Mouse (Mus musculus) liver (tissue): ENCODE measurements at regions not wholly inside any gene's neighbourhood (a gene's known extent, or its start where the extent isn't known, plus 50 kb on each side); places are given as distances from the start of the nearest gene placed in this dataset.

Source experiments
- DNase-seq: peaks from one replicate; pipeline ENCODE4 v3.0.0-alpha.2; 2020; ENCODE audit warnings: mixed read lengths

DNA sequence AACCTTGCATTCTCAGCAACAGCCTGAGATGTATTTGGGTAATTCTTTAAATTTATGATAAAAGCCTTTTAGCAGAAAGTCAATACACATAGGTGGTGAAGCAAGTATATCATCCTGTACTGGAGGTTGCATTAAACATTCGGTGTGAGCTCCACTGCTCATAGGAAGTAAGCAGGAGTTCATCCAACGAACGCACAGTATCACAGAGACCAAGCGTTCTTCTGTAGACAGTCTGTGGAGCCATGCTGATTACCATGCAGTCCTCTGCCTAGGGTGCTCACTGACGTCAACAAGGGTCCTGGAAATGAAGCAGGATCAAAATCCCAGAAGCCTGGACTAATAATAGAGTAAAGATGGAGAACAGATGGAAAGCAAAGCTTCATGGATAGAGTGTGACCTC lies 391.1 kb upstream of the Mef2c start:
- no peak for DNase-seq

DNA sequence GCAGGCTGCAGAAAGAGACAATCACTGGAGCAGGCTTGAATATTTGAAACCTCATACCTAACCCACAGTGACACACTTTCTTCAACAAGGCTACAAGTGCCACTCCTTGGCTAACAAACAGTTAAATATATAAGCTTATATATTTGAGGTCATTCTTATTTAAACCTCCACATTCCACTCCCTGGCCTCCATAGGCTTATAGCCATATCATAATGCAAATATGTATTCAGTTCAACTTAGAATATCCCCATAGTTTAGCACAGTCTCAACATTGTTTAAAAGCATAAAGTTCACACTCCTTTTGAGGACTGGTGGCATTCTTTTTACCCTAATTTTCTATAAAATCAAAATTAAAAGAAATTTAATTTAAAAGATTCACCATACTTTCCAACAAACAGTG lies 390.0 kb upstream of the Mef2c start:
- no peak for DNase-seq

GRCm38 (mm10) chr13:83114401-83114800 lies 389.4 kb upstream of the Mef2c start:
- no peak for DNase-seq

DNA sequence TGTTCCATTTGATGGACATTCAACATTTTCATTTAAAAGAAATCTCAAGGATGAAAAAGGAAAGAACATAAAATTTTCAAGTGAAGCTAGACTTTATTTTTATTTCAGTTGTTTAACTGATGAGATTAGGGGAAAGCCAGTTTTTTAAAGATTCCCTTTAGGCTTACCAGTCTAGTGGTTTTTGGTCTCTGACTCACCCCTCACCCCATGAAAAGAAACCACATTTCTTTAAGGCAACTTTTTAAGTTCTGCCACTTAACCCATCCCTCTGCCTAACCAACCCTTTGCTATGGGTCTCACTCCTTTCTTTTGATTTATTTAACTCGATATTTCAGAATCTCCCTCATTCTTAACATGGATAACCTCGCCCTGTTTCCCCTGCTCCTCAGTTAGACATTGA lies 388.1 kb upstream of the Mef2c start:
- DNase-seq: no peak

GRCm38 (mm10) chr13:83120343-83120742 lies 383.5 kb upstream of the Mef2c start:
- no peak for DNase-seq

- DNase-seq: no peak
These were observed 380.2 kb upstream of the Mef2c start for GRCm38 (mm10) chr13:83123596-83123995.

GRCm38 (mm10) chr13:83124651-83125050 lies 379.2 kb upstream of the Mef2c start:
- DNase-seq: no peak

DNA sequence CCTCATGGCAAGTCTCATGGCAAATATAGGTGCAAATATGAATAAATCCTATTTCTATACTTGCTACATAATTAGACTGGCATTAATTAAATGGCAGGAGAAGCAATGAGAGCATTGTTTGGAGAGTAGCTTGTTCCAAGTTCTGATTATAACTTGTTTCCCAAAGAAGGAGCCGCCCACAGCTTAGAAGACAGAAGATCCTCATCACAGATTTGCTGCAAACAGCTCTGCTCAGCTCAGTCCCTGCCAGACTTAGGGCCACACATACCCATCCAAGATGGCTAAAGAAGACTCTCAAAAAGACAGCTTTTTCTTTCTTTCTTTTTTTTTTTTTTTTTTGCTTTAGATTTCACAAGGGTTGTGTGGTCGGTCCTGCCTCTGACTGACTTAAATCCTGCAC lies 377.4 kb upstream of the Mef2c start:
- DNase-seq: no peak

- no peak for DNase-seq
These were observed 372.5 kb upstream of the Mef2c start for GRCm38 (mm10) chr13:83131129-83131981.

DNA sequence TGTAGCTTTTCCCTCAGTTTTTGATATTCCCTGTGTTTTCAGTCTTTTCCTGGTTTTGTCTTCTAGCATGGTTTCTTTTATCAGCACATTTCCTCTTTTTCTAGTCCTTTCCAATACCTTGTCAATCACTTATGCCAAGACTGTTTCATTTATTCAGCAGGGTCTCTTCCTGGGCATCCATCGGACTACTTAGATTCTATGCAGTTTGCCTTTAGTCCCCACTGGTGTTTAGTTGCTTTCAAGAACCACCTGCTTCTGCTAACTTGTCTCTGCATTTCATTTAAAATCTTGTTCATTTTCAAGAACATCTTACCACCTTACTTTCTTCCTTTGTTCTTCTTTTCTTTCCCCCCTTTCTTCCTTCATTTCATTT lies 371.9 kb upstream of the Mef2c start:
- no peak for DNase-seq

- DNase-seq: no peak
These were observed 370.9 kb upstream of the Mef2c start for GRCm38 (mm10) chr13:83132671-83133638.

- no peak for DNase-seq
These were observed 360.5 kb upstream of the Mef2c start for GRCm38 (mm10) chr13:83143316-83143715.

DNA sequence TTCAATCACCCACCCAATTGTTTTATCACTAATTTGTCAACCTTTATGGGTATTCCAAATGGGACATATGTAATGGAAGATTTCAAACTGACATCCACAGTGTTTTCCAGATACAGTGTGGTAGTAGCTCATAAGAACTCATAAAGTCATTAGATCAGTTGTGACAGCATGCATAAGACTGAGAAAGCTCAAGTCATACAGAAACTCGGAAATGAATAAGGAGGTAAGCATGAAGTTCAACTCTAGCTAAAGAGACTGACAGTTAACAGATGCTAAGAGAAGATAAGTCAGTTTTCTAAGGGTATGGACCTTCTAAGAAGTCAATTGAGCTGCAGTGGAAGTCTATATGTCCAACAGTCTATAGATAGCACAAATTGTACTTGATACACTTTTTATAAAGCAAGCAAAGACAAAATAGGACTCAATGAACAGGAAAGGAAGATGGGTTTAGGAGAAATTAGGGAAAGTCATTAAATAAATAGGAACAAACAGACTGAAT lies 349.2 kb upstream of the Mef2c start:
- no peak for DNase-seq

GRCm38 (mm10) chr13:83159969-83160368 lies 343.9 kb upstream of the Mef2c start:
- no peak for DNase-seq

GRCm38 (mm10) chr13:83162761-83163160 lies 341.1 kb upstream of the Mef2c start:
- no peak for DNase-seq

GRCm38 (mm10) chr13:83175086-83175485 lies 328.7 kb upstream of the Mef2c start:
- no peak for DNase-seq

DNA sequence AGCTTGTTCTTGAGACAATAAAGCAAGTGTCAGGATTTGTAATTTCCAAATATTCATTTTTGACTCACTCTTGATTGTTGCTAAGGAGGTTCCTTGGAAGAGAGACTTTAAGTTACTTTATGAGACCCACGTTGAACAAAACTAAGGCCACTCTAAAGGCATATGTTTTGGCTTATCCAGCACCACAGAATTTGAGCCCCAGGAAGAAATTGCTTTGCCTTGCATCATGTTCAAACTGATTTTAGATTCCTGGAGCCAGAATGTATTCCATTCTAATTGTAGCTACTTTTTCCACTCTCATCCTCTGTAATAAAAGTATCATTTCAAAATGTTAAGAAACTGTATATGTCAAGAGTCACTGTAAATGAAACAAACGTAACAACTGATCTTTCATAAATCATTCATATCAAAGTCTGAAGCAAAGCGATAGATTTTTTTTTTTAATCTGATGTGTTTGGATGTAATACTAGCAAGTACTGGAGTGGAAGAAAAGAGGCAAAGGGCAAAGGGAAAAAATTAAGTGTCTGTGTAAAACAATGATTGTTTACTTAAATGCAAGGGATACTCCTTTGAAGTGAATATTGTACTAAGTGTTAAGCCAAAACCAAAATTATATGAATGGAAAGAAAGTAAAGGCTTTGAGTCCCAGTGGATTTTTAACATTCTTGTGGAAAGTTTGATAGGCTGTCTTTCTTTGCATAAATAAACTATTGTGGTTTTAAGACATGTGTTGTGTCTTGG lies 301.7 kb upstream of the Mef2c start:
- DNase-seq: no peak

- DNase-seq: no peak
These were observed 297.2 kb upstream of the Mef2c start for GRCm38 (mm10) chr13:83206622-83207021.

DNA sequence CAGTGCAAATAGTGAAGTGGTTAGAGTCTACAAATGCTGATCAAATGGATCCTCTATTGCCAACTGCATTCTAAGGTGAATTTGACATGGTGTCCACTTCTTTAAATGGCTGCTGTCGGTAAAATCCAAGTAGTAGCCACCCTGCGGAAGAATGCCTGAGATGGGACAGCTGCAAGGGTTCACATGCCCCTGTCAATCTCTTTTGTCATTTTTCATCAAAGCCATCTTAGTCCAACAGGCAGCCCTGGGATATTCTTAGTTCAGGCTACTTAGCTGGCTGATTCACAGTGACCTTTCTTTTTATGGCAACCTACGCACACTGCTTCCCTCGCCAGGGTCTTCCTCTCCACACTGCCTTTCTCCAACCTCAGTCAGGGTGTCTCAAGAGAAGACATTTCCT lies 296.3 kb upstream of the Mef2c start:
- DNase-seq: no peak

GRCm38 (mm10) chr13:83208111-83208510 lies 295.7 kb upstream of the Mef2c start:
- DNase-seq: peak; percentile 4

DNA sequence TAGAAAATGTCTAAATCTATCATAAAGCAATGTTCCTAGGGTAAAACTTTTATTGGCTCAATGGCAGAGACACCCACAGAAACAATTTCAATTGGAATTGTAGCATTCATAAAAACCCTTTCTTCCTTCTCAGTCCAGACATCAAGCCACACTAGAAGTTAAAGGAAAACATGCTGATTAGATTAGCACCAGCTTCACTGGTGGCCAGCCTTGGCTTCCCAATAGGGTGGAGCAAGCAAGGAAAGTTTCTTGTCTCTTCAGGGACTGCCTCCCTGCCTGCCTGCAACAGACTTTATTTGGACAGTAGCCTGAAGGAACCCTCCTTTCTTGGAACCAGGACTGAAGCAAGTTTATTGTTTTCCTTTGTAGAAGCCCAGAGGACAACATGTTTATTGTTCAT lies 289.0 kb upstream of the Mef2c start:
- peak; percentile 11 for DNase-seq

- no peak for DNase-seq
These were observed 287.4 kb upstream of the Mef2c start for GRCm38 (mm10) chr13:83216454-83216853.

DNA sequence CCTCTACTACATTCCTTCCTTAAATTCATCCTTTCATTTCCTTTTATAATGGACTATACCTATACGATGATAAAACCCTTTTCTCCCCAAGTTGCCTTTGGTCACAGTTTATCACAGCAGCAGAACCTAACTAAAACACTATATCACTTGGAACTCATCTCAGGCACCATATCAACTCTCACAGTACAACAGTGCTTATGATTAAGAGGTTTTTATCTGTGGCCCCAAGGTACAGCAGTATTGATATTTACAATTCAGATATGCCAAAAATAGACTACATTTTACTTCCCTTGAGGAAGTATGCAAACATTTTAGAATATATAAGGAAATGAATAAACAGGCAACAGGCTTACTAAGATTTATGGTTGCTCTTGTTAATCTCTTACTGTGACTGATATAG lies 251.4 kb upstream of the Mef2c start:
- no peak for DNase-seq
